Mouse (Mus musculus): Measurements from ENCODE around the gene Gchfr.

The Gchfr gene

DNA sequence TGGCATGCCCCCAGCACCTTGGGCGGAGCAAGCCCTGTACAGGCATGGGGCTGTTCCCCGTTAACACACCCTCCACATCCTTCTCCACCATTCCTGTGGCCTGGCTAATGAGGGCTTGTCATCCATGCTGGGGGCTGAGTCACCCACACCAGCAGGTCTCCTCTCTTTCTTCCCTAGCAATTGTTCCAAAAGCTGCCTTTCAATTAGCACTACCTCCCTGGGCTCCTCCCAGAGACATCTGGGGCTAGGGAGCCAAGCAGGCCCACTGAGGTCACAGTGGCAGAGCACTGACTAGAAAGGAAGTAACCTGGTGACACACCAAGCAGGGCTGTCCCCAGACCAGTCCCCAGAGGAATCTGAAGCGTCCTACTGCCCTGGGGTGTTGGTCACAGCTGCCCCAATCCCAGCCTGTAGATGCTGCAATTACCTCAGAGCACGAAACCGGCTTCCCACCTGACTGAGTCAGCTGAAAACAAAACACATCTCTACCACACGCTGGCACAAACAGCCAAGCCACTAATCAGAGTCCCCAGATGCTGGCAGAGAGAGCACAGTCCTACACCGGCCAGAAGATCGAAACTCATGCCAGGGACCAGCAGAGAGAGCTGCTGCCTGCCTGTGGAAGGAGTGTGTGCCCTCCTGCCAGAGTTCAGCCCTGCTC is 6.5 kb downstream of the Gchfr start, which contains the start of gene Gm14137:
TSS of gene Gm14137 (plus strand) at position 519 of the 661 bp plus-strand sequence.
- DNase-seq (ENCODE audit: low read depth, low spot score), result no peak

DNA sequence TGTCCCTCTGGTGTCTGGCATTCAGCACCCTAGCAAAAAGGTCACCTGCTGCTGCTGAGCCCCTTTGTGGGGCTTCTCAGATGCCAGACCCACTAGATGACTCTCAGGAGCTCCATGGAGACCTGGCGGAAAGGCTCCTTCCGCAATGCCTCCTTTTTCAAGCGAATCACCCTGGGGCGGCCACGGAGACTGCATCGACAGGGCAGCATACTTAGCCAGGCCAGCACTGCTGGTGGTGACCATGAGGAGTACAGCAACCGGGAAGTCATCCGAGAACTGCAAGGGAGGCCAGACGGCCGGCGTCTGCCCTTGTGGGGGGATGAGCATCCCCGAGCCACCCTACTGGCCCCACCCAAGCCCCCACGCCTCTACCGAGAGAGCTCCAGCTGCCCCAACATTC is 7.3 kb downstream of the Gchfr start:
- no peak for DNase-seq (ENCODE audit: low read depth, low spot score)

DNA sequence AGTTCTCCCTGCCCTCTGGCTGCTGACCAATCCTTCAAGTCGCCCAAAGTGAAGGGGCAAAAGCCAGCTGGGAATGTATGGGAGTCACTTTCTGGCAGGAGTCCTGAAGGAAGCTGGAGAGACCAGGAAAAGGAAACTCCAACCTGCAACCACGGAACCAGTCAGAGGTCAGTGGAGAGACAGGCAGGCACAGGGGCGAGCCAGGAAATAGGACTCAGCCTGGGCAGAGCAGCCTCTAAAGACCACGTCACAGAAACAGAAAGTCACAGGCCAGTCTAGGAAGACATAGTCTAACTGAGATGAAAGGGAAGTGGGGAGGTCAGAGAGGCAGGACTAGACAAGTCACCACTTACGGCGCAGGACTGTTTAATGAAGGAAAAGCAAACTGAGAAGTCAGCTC is 8.0 kb downstream of the Gchfr start:
- no peak for DNase-seq (ENCODE audit: low read depth, low spot score)

DNA sequence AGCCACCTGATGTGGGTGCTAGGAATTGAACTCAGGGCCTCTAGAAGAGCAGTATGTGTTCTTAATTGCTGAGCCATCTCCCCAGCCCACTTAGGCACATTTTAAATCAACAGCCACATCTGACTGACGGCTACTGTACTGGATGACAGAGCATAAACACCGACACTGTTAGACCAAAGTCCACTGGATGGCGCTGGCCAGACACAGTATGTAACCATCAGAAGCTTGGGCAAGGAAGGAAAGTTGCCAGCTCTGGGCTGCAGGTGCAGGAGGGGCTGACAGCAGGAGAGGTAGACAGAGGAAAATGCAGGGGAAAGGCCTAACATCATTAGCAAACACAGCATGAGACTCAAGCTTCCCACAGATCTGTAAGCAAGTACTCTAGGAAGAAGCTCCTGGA is 9.2 kb downstream of the Gchfr start:
- DNase-seq (ENCODE audit: low read depth, low spot score), result no peak

DNA sequence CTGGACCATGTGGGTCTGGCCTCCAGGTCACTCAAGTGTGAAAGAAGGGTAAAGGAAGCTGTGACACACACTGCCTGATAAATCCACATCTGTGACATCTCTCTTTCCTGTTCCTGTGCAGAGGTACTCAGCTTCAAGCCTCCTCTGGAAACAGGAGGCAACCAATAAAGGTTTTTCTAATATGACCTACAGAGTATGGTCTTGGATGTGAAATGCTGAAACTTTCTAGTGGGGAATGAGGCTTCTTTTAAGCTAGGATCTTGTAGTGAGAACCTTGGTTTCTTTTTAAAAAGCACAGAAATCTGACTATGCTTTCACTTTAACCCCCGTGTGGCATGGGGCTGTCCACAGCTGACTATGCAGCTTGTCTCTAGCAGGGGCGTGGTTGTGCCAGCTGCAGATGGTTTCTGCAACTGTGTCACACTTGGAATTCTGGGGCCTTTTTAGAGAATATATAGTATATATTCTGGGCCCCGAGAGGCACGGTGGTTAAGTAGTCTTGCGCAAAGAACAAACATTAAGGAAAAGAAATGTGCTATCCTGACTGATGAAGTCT is 9.9 kb downstream of the Gchfr start:
- DNase-seq (ENCODE audit: low read depth, low spot score), result no peak

DNA sequence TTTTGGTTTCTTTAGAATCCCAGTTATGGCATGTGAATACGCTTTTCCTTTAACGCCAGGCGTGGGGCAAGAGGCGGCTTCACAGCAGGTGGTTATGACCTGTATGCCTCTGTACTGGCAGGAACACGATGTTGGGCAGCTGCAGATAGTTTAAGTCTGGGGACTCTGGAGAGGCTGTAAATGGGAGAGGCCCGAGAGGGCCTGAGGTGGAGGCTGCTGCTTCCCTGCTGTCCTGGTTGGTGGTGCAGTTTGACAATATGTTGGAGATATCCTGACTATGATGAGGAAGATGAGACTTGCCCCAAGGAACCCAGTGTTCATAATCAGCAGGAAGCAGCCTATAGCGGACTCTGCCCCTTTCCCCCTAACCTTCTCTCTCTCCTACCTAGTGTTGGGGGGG is 15.3 kb downstream of the Gchfr start:
- DNase-seq (ENCODE audit: low read depth, low spot score), result no peak

DNA sequence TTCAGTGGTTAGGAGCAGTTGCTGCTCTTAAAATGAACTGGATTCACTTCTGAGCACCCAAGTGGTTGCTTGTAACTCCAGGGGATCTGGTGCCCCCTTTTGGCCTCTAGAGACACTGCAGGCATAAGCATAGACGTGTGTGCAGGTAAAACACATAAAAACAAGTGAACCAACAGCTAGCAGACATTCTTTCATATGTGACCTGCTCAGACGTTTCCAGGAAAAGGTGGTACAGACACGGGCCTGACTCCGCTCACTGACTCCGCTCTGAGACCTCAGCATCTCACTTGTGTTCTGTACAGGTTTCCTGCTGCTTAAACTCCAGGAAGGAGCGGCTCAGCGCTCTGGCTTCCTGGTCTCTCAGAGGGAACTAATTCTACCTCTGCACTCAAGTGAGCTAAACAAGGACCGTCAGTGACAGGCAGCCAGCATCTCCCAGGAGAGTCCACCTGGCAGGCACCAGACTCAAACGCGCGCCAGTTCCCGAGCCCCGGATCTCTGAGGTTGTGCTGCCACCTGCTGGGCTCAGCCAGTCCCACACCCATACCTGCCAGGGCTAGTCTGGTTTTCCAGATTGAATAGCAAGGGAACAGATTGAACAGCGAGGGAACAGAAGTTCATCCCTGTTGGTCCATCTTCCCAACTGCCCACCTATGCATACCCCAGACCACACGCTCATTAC is 21.6 kb downstream of the Gchfr start:
- peak; percentile 54 for DNase-seq (ENCODE audit: low read depth, low spot score)

DNA sequence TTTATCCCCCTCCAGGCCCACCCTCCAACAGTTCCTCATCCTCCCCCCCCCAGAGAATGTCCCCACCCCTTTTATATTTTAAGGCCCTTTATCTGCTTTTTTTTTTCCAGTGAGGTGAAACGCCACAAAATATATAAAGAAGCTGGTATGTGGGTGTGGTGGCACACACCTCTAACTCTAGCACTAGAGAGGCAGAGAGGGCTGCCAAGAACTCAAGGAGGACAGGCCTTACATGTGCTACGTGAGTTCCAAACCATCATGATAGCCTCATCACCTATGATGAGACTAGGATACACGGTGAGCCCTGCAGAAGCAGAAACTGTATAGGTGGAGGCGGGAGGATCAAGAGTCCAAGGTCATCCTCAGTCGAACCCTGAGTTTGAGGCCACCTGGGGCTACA is 23.4 kb downstream of the Gchfr start:
- no peak for DNase-seq (ENCODE audit: low read depth, low spot score)

DNA sequence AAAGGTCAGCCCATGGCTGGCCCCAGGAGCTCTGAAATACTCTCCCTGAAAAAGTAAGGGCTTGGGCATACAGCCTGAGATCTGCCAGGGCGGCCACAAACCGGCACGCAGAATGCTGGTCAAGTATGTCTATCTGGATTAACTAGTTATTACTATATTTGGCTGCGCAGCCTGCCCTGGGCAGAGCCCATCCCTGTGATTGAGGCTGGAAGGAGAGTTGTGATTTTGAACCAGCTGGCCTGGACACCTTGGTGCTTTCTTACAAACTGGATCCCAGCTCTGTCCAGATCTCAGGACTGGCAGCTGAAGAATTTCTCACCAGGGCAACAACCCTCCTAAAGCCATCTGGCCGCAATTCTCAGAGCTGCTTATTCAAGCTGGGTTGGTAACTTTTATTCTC is 26.6 kb downstream of the Gchfr start:
- no peak for DNase-seq (ENCODE audit: low read depth, low spot score)

DNA sequence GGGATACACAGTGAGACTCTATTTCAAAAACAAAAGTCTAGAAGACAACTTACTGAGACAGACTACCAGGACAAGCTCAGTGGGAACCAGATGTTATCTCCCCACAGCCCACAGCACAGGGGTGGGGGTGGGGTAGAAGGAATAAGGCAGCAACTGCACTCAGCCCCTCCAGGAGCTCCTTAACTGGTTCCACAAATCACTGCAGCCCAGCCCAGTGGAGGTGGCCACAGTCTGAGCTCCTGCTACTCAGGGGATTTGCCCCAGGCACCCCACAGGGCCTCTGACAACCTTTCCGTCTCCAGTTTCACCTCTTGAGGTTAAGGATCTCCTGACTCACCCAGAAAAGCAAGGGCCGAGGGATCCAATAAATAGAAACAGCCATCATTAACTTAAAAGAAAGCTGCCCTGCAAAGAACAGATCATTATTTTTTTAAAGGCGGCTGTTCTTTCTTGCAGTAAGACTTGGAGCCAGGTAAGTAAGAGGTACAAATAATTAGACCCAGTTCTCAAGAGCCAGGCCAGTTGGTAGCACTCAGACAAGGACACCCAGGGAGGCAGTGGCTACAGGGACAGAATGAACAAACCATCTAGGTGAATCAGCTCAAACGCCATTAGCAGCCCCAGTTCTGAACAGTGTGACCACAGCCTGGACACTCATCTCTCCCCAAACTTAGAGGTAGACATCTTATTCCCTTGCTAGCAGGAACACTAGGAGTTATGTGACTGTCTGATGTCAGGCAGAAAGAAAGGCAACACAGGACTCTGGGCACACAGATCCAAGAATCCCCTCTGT is 28.9 kb downstream of the Gchfr start:
- DNase-seq (ENCODE audit: low read depth, low spot score), result no peak

DNA sequence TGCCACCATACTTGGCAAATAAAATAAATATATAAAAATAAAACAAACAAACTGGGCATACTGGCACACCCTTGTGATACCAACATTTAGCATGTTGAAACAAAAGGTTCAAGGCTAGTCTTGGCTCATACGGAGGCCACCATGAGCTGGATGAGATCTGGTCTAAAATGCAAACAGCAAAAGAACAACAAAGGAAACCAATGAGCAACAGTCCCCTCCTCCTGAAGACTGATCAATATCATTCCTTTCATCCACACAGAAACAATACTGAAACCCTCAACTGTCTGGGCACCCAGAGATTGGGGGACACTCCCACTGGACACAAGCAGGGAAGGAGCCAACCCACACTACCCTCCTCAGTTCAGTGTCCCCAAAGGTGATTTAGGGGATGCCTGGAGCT is 29.9 kb downstream of the Gchfr start:
- DNase-seq (ENCODE audit: low read depth, low spot score), result no peak

DNA sequence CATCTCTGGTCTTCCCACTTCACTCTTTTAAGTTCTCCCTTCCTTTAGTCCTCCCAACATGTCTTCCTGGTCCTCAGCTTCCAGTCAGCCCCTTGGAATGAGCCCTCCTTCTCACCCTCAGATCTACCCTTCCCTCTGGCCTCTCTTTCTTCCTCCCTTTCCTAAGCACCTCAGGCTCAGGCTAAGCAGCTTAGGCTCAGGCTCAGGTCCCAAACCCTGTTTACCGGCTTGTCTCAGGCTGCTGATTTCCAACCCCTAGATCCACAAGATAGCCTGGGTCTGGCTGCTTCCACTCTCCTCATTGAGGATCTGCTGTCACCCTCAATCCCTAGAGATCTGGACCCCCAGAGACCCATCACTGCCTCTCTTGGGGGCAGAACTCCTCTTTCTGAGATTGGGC is 30.5 kb downstream of the Gchfr start:
- DNase-seq (ENCODE audit: low read depth, low spot score), result no peak

DNA sequence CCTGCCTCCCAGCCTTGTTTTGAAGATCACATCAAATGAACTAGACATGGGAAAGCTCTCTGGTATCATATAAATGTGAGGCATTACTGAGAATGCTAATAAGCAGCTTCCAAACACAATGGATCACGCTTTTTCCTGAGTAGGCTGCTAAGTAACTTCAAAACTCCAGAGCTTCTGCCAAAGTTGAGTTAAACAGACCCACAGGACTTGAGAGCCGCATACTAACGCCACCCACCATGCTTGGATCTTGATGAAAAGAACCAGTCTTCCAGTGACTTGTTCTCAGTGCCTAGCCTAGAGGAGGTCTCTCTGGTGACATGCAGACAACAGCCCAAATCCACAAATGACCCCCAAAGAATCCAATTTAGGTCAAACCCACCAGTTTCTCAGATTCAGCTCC is 31.4 kb downstream of the Gchfr start:
- no peak for DNase-seq (ENCODE audit: low read depth, low spot score)

DNA sequence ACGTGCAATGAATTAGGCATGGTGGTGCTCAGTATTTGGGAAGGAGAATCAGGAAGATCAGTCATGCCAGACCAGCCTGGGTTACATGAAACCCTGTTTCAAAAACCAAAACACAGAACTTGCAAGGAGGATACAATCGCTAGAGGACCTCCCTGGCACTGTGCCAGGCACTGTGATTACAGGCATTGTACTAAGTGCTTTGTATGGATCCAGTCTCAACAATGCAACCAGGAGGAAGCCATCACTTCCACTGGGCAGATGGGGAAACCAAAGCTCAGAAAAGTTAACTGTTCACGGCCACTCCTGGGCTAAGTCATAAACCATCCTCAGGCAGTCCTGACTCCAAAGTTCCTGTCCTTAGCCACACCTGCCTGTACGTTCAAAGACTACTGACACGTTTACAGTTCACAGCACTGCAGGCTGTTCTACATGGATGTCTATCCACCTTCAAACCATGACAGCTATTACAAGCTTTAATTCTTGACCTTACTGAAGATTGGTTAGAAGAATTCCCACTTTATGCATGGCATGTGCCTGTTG is 35.4 kb downstream of the Gchfr start:
- DNase-seq (ENCODE audit: low read depth, low spot score), result no peak

DNA sequence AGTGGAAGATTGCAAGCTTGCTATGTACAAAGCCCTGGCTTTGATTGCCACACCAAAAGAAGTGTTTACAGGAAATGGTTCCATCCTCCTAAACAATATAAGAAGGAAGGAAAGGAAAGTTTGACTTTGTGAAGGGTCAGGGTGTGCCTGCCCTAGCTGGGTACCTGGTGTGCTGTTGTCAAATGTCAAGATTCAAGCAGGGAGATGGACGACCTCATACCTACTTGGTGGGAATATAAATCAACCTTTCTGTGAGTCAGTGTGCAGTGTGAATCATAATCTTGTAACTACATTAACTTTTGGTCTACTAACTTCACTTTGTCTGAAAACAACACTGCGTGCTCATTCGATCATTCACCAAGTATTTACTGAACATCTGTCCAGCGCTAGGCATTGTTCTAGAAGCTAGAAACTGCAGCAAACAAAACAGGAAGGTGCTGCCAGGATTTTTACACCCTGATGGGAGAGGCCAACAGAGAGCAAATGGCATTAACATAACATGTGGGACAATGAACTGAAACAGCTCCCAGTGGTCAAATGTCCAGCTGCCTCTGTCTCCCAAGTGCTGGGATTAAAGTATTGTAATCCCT is 36.4 kb downstream of the Gchfr start:
- DNase-seq (ENCODE audit: low read depth, low spot score), result no peak

DNA sequence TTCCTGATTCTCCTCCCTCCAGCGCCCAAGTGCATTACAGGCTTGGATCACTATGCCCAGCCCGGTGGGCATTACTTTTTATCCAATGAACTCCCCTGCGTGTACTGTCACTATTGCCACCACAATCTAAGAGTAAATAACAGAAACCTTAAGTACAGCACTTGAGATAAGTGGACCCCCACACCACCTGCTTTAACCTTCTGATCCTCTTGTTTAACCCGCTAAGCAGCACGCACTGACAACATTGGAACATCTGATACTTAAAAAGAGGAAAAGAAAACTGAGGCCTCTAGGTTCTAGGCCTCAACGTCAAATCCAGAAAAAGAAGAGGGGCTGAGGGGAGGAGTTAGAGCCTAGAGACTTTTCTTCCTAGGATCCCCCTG is 40.4 kb downstream of the Gchfr start:
- DNase-seq (ENCODE audit: low read depth, low spot score), result no peak

DNA sequence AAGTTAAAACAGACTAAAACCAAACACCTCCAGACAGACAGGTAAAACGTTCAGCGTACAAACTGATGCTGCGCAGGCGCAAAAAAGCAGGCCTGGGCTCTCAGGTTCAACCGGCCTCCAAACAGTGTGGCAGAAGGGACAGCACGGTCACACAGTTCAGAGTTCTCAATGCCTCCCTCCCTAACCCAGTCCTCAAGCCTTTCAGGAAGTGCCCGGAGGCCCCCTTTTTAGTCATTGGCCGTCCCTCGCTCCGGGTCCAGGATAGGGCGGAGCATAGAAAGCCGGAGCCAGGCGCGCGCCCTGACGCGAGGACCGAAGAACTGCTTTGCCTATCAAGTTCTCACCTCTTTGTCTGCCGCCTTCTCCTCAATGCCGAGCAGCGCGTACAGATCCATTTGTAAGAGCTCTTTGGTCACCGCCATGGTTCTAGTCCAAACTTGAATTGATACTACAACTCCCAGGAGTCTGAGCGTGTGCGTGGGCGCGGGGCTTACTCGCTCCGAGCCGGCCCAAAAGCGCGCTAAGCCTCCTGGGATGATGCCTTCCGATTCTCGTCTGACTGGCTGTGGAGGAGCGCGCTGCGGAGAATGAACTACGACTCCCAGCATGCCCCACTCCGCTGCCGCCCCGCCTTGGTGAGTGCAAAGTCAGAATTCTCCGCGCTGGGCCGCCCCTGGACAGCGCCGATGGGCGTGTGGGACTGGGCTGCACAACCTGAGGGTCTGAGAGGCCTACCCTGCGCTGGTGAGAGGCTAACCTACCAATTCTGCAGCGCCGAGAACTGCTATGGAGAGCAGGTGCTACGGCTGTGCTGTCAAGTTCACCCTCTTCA is 41.0 kb downstream of the Gchfr start, which contains the start of the genes Zfyve19 and Dnajc17:
TSS of gene Zfyve19 (plus strand) at position 274 of the 832 bp plus-strand sequence.
TSS of gene Dnajc17 (minus strand) at position 452 of the 832 bp plus-strand sequence.
- peak; percentile 91 for DNase-seq (ENCODE audit: low read depth, low spot score)

DNA sequence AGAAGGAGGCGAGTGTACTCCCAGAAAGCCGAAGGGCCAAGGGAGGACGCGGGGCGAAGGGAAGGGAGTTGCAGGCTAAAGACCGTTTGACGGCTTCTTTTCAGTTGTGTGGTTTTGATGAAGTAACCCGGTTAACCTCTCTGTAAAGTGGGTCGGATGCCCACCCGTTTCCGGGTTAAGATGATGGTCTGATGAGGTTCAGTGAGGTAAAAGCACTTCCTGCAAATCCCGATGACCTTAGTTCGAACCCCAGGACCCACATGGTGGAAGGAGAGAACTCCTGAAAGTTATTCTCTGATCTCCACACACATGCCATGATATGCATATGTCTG is 41.6 kb downstream of the Gchfr start:
- DNase-seq (ENCODE audit: low read depth, low spot score), result no peak

Measured in embryo, embryonic 11.5 days (tissue).